Mouse (Mus musculus): ENCODE data around the gene Cd59a. TPM values are rescaled to one million over a fixed set of nuclear protein-coding genes. Genes with fewer than 3 reads are reported as not detected.
A peak's percentile ranks its signal among the peaks of the same experiment; 100 is the strongest.
"Not testable (repeated sequence)": the region's sequence is repeated elsewhere in the genome, so short reads cannot be mapped to it uniquely, and the experiment has no call there.

Cd59a gene
- polyA plus RNA-seq (2015; fragmentation: Nextera tagmentation; extraction: Ambion mirVana) = 82.9 and 85.7 TPM in 2 replicates

DNA sequence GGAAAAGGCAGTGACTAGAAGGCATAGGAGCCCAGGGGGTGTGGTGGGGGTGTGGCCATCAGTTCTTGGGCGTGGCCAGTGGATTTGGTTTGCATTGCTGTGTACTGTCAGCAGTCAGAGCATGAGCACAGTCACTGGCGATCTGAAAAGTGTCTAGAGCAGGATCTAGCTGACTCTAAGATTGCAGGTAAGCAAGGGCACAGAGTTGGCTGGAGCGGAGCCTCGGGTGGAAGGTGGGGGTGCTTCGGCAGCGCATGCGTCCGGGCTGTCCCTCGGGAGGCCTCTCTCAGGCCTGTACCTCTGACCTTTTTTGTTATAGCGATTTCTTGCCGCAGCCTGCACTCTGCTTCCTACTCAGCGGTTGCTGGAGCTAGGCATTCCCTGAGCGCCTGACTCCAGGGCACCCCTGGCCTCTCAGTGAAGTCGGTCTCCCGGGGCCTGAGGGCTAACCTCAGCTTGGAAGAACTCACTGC, at the start of gene Cd59a:
TSS of gene Cd59a (plus strand) at position 61 of the 473 bp plus-strand sequence.
- ATAC-seq (ENCODE audit: low read depth) (peak; percentile 82), DNase-seq (peak; percentile 90)
- 4% methylated on average over 15 of the region's 15 CpGs for WGBS (ENCODE audit: insufficient replicate concordance)
- Histone ChIP-seq H3K36me3 (no peaks in the 10 kb centered on the region), H3K9ac (peak within 1 kb of the TSS; percentile 89), H3K4me1 (replicated peaks) (peaks cover 88% of the 10 kb centered on the region), H3K9me3 (replicated peaks) (no peaks in the 10 kb centered on the region), H3K4me3 (replicated peaks) (peak within 1 kb of the TSS; percentile 72), H3K4me2 (peak within 1 kb of the TSS; percentile 75), H3K27ac (peak within 1 kb of the TSS; percentile 97), H3K27me3 (no peaks in the 10 kb centered on the region)

DNA sequence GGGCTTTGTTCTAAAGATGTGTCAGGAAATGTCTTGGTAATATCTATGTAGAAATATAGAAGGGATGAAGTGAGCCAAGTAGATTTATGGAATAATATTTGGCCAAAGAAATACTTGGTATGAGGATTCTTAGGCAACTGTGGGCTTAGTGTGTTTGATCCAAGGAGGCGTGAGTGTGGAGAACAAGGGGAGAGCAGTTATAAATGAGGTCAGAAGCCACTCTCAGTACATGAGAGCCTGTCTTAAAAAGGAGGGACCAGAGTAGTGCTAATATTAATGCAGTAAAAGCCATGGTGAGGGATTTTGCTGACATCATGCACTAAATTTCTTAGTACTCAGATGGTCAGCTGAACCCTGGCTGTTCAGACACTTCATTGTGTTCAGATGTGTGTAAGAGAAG, 37.2 kb upstream of the Cd59a start:
- ATAC-seq (ENCODE audit: low read depth) (no peak), DNase-seq (no peak)
- H3K9me3 ChIP-seq (replicated peaks) = no peaks in the 10 kb centered on the region
- H3K27ac ChIP-seq = no peak overlapping the region
- H3K4me3 ChIP-seq (replicated peaks) = no peak overlapping the region
- H3K9ac ChIP-seq = no peak overlapping the region
- no peak overlapping the region for H3K4me2 ChIP-seq
- 85% methylated on average over 1 of the region's 1 CpGs for WGBS (ENCODE audit: insufficient replicate concordance)
- H3K27me3 ChIP-seq = no peaks in the 10 kb centered on the region
- peaks cover 68% of the 10 kb centered on the region for H3K36me3 ChIP-seq
- H3K4me1 ChIP-seq (replicated peaks) = peaks cover 4% of the 10 kb centered on the region; the same call in 1 of the 2 replicates

GRCm38 (mm10) chr2:104058954-104059353, 36.6 kb upstream of the Cd59a start:
- Histone ChIP-seq H3K27me3 (no peaks in the 10 kb centered on the region), H3K4me1 (replicated peaks) (peaks cover 8% of the 10 kb centered on the region), H3K4me3 (replicated peaks) (no peak overlapping the region), H3K9ac (no peak overlapping the region), H3K36me3 (peaks cover 62% of the 10 kb centered on the region), H3K9me3 (replicated peaks) (no peaks in the 10 kb centered on the region), H3K27ac (no peak overlapping the region), H3K4me2 (no peak overlapping the region)
- DNase-seq = no peak
- no peak for ATAC-seq (ENCODE audit: low read depth)
- 86% methylated on average over 4 of the region's 4 CpGs for WGBS (ENCODE audit: insufficient replicate concordance)

- peaks cover 54% of the 10 kb centered on the region for H3K36me3 ChIP-seq
- 87% methylated on average over 10 of the region's 10 CpGs for WGBS (ENCODE audit: insufficient replicate concordance)
Observed at GRCm38 (mm10) chr2:104059786-104060185, 35.8 kb upstream of the Cd59a start.

DNA sequence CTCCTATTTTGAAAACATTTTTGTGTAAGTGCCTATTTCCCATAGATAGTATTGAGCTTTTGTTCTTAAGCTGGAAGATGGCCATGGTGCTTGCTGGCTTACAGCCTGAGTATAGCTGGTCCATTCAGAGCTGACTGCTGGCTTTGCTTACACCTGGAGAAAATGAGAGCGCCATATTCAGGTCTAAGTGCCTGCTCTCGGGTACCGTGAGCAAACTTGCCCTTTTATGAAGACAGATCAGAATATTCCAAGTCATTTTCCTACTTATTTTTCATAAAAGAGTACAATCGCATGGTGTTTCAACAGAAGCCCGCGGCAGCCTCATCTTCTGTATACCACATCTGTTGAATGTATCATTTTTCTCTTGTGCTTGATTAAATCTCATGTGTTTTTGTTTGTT, 34.6 kb upstream of the Cd59a start:
- no peak overlapping the region; the same call in 1 of the 2 replicates for H3K27ac ChIP-seq
- no peak overlapping the region for H3K4me3 ChIP-seq (replicated peaks)
- ATAC-seq (ENCODE audit: low read depth) (no peak), DNase-seq (no peak)
- H3K4me1 ChIP-seq (replicated peaks) = peaks cover 24% of the 10 kb centered on the region
- H3K27me3 ChIP-seq = no peaks in the 10 kb centered on the region
- H3K9ac ChIP-seq = no peak overlapping the region
- H3K4me2 ChIP-seq = no peak overlapping the region
- no peaks in the 10 kb centered on the region for H3K9me3 ChIP-seq (replicated peaks)
- peaks cover 46% of the 10 kb centered on the region for H3K36me3 ChIP-seq
- WGBS (ENCODE audit: insufficient replicate concordance) = 93% methylated on average over 6 of the region's 6 CpGs

More at GRCm38 (mm10) chr2:104059786-104060185, 35.8 kb upstream of the Cd59a start:
- H3K27me3 ChIP-seq = no peaks in the 10 kb centered on the region
- ATAC-seq (ENCODE audit: low read depth) = no peak
- H3K4me3 ChIP-seq (replicated peaks) = no peak overlapping the region
- DNase-seq = no peak
- peaks cover 16% of the 10 kb centered on the region for H3K4me1 ChIP-seq (replicated peaks)
- H3K9me3 ChIP-seq (replicated peaks) = no peaks in the 10 kb centered on the region
- no peak overlapping the region for H3K9ac ChIP-seq
- no peak overlapping the region for H3K27ac ChIP-seq
- no peak overlapping the region for H3K4me2 ChIP-seq

DNA sequence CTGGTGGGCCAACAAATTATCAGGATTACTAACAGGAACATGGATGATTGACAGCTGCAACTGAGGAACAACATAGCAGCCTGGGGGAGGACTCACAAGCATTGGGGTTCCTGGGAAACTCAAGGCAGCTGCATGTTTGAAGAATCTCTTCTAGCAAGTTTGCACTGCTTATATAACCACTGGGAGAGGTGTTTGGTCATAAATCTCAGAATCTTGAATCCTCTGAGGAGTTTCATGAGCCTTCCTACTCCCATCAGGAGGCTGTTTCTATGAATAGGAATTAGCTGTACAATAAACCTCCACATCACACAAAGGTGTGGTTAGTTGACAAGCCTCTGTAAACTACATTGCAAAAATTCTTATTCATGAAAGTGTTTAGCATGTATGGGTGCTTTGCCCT, 32.9 kb upstream of the Cd59a start:
- H3K9me3 ChIP-seq (replicated peaks) = no peaks in the 10 kb centered on the region
- H3K4me3 ChIP-seq (replicated peaks) = no peak overlapping the region
- no peaks in the 10 kb centered on the region for H3K27me3 ChIP-seq
- H3K4me1 ChIP-seq (replicated peaks) = peaks cover 40% of the 10 kb centered on the region
- no peak for ATAC-seq (ENCODE audit: low read depth)
- no peak for DNase-seq
- H3K4me2 ChIP-seq = no peak overlapping the region
- H3K27ac ChIP-seq = no peak overlapping the region
- H3K36me3 ChIP-seq = peaks cover 43% of the 10 kb centered on the region
- no peak overlapping the region for H3K9ac ChIP-seq

DNA sequence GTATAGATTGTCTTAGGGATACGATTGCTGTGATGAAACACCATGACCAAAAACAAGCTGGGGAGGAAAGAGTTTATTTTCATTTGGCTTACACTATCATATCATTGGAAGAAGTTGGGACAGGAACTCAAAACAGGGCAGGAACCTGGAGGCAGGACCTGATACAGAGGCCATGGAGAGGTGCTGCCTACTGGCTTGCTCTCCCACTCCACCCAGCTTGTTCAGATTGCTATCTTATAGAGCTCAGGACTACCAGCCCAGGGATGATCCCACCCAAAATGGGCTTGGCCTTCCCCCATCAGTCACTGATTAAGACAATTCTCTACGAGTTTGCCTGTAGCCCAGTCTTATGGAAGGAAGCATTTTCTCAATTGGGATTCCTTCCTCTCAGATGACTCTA, 31.4 kb upstream of the Cd59a start:
- WGBS (ENCODE audit: insufficient replicate concordance) = 51% methylated on average over 2 of the region's 2 CpGs
- H3K36me3 ChIP-seq = peaks cover 35% of the 10 kb centered on the region
- H3K27me3 ChIP-seq = no peaks in the 10 kb centered on the region
- peaks cover 51% of the 10 kb centered on the region for H3K4me1 ChIP-seq (replicated peaks)
- DNase-seq = no peak
- H3K4me2 ChIP-seq = no peak overlapping the region
- H3K9ac ChIP-seq = no peak overlapping the region
- ATAC-seq (ENCODE audit: low read depth) = peak; percentile 80
- no peak overlapping the region for H3K4me3 ChIP-seq (replicated peaks)
- H3K27ac ChIP-seq = peak overlapping the region; percentile 48; the same call in 1 of the 2 replicates
- H3K9me3 ChIP-seq (replicated peaks) = no peaks in the 10 kb centered on the region

GRCm38 (mm10) chr2:104065526-104065925, 30.1 kb upstream of the Cd59a start, which contains the start of gene Gm10912:
TSS of gene Gm10912 (plus strand) at chr2:104065826.
- H3K4me1 ChIP-seq (replicated peaks) = peaks cover 64% of the 10 kb centered on the region
- peaks cover 25% of the 10 kb centered on the region for H3K36me3 ChIP-seq
- H3K4me3 ChIP-seq (replicated peaks); DNase-seq; H3K27me3 ChIP-seq; H3K9ac ChIP-seq; ATAC-seq (ENCODE audit: low read depth); H3K4me2 ChIP-seq; H3K9me3 ChIP-seq (replicated peaks): not testable (repeated sequence)
- WGBS (ENCODE audit: insufficient replicate concordance) = 79% methylated on average over 6 of the region's 6 CpGs
- peak within 1 kb of the TSS; percentile 16 for H3K27ac ChIP-seq

DNA sequence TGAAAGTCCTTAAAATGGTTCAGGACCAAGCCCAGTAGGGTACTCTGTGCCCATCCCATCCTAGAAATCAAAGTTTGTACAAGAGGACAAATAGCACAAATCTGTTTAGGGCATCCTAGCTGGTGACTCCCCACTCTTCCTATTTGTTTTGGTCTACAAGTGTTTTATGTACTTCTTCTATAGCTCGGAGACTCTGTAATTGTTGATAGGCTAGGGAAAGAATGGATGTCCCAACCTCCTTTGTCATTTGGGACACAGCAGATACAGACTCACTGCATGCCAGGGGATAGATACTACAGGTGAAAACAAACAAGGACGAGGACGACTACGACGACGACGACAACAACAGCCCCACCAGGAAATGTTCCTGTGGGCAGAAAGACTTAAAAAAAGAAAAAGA, 27.2 kb upstream of the Cd59a start, which contains the start of gene Gm10799:
TSS of gene Gm10799 (minus strand) at position 101 of the 400 bp plus-strand sequence.
- peak within 1 kb of the TSS; percentile 85 for H3K27ac ChIP-seq

GRCm38 (mm10) chr2:104069704-104070185, 25.9 kb upstream of the Cd59a start, which contains the start of gene Cd59b:
TSS of gene Cd59b (plus strand) at chr2:104069849.
- Histone ChIP-seq H3K9me3 (replicated peaks) (0 out of 2 replicates have a peak, but pooled peaks cover 6% of the 10 kb centered on the region), H3K4me2 (peak within 1 kb of the TSS; percentile 76), H3K36me3 (peaks cover 9% of the 10 kb centered on the region; the same call in 1 of the 2 replicates), H3K9ac (peak within 1 kb of the TSS; percentile 68), H3K4me1 (replicated peaks) (peaks cover 52% of the 10 kb centered on the region), H3K4me3 (replicated peaks) (peak within 1 kb of the TSS; percentile 63), H3K27ac (peak within 1 kb of the TSS; percentile 85), H3K27me3 (no peaks in the 10 kb centered on the region)
- peak; percentile 95 for ATAC-seq (ENCODE audit: low read depth)
- DNase-seq = peak; percentile 42
- 15% methylated on average over 13 of the region's 13 CpGs for WGBS (ENCODE audit: insufficient replicate concordance)

More for the DNA sequence above, 27.2 kb upstream of the Cd59a start, which contains the start of gene Gm10799:
- not testable (repeated sequence) for H3K9ac ChIP-seq; H3K36me3 ChIP-seq; H3K9me3 ChIP-seq (replicated peaks); H3K4me3 ChIP-seq (replicated peaks); ATAC-seq (ENCODE audit: low read depth); H3K27me3 ChIP-seq; DNase-seq
- 34% methylated on average over 7 of the region's 7 CpGs for WGBS (ENCODE audit: insufficient replicate concordance)
- Histone ChIP-seq H3K4me1 (replicated peaks) (peaks cover 65% of the 10 kb centered on the region), H3K4me2 (peak within 1 kb of the TSS; percentile 76)

DNA sequence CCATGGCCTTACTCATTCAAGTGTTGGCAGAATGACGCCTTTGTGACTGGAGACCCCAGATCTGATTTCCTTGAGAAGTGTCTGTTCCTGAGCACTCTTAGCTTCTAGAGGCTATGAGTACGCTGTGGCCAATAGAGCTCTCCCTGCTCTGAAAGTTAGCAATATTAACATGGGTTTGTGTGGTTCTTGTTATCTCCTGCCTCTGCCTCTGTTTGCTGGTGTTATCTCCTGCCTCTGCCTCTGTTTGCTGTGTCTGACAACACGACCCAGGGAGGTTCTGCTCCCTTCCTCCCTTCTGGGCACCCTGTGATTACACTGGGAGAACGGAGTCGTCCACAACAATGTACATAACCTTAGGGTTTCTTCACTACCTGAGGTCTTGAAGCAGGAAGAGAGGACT, 17.3 kb upstream of the Cd59a start:
- ATAC-seq (ENCODE audit: low read depth) = peak; percentile 99

More for the DNA sequence above, 17.3 kb upstream of the Cd59a start:
- peaks cover 48% of the 10 kb centered on the region for H3K4me1 ChIP-seq (replicated peaks)
- H3K9me3 ChIP-seq (replicated peaks); H3K27me3 ChIP-seq; H3K36me3 ChIP-seq: not testable (repeated sequence)
- DNase-seq = peak; percentile 74
- H3K4me3 ChIP-seq (replicated peaks) = peak overlapping the region; percentile 32; the same call in 1 of the 2 replicates
- peak overlapping the region; percentile 90 for H3K27ac ChIP-seq
- peak overlapping the region; percentile 54 for H3K9ac ChIP-seq
- 3% methylated on average over 5 of the region's 5 CpGs for WGBS (ENCODE audit: insufficient replicate concordance)
- H3K4me2 ChIP-seq = peak overlapping the region; percentile 55

All from liver, embryonic 13.5 days (tissue).